Mouse (Mus musculus) Patski (cell line): ENCODE results near the gene Tns1. TPM values are rescaled to one million over a fixed set of nuclear protein-coding genes. Genes with fewer than 3 reads are reported as not detected.

Source experiments
- ATAC-seq: fragments of 100-300 bp; one replicate; pipeline ENCODE4 v1.8.0; 2021
- CTCF ChIA-PET: fragments of 350-600 bp; sonication (Branson Sonifier 250); formaldehyde crosslinking; loops from one replicate; lab custom pipeline; 2022; ENCODE audit warnings: inconsistent platforms; lab: Charles Lee
- POLR2A ChIA-PET: fragments of 350-600 bp; sonication (Branson Sonifier 250); formaldehyde crosslinking; loops from one replicate; lab custom pipeline; 2022; ENCODE audit warnings: antibody characterized with exemption, inconsistent platforms; lab: Charles Lee
- DNase-seq: peaks from one replicate; pipeline ENCODE4 v3.0.0-alpha.2; 2011; ENCODE audit warnings: low read depth, low spot score
- H3K27me3 ChIP-seq: fragments of 371-371 bp; one replicate; pipeline ENCODE4 v1.5.1; 2021
- CTCF ChIP-seq: fragments of 100-300 bp; IDR thresholded peaks from one replicate; pipeline ENCODE4 v1.5.1; 2021
- in situ Hi-C: fragments of 300-500 bp; cut with MboI; formaldehyde crosslinking; loops from 3 replicates; pipeline ENCODE4 v1.11.1; 2018; ENCODE audit warnings: low pct_unique_long_range_greater_than_20kb, mixed read lengths
- polyA plus RNA-seq: library from polyadenylated mRNA; unstranded; gene quantifications from one replicate; pipeline ENCODE4 v1.2.3, GENCODE M21; 2021

Gene Tns1
- polyA plus RNA-seq, 1 experiment from 2014 or later: 393 TPM

GRCm38 (mm10) chr1:74041178-74041577, 83.1 kb downstream of the Tns1 start:
- ChIA-PET POLR2A (interaction anchor here (0.8 to 1.5 kb wide), 2 partner anchors 9 to 13 kb away, joined by 3 to 4 read pairs; no protein-coding TSS in a partner anchor), CTCF (interaction anchor here (1.1 to 1.4 kb wide), 2 partner anchors 10 to 15 kb away, joined by 3 read pairs; no protein-coding TSS in a partner anchor)
- TF ChIP-seq CTCF: no peak
- no peak for ATAC-seq
- no peak for DNase-seq
- in situ Hi-C loops: loop anchor here (25.0 kb wide), 1 partner anchor 1204 kb away; no protein-coding TSS in a partner anchor
- H3K27me3 ChIP-seq: no peaks in the 10 kb centered on the region

GRCm38 (mm10) chr1:74036560-74037390, 87.5 kb downstream of the Tns1 start:
- in situ Hi-C loops: loop anchor here (5.0 to 25.0 kb wide), 3 partner anchors 41 to 1199 kb away; no protein-coding TSS in a partner anchor
- POLR2A ChIA-PET: interaction anchor here (0.9 to 13.7 kb wide), 15 partner anchors 9 to 135 kb away, joined by 3 to 201 read pairs (median 7); no protein-coding TSS in a partner anchor
- DNase-seq (no peak), ATAC-seq (no peak)
- H3K27me3 ChIP-seq: no peaks in the 10 kb centered on the region
- no peak for TF ChIP-seq CTCF
- CTCF ChIA-PET: interaction anchor here (0.6 to 2.5 kb wide), 6 partner anchors 7 to 41 kb away, joined by 3 to 10 read pairs (median 6); no protein-coding TSS in a partner anchor

- ChIA-PET CTCF (interaction anchor here (0.6 to 2.5 kb wide), 7 partner anchors 11 to 85 kb away, joined by 3 to 10 read pairs (median 4); no protein-coding TSS in a partner anchor), POLR2A (interaction anchor here (0.8 to 13.7 kb wide), 19 partner anchors 8 to 134 kb away, joined by 3 to 201 read pairs (median 6); no protein-coding TSS in a partner anchor)
- ATAC-seq (peak; percentile 10), DNase-seq (no peak)
- no peak for TF ChIP-seq CTCF
- in situ Hi-C loops: loop anchor here (5.0 to 25.0 kb wide), 3 partner anchors 41 to 1199 kb away; no protein-coding TSS in a partner anchor
- no peaks in the 10 kb centered on the region for H3K27me3 ChIP-seq
Measured at GRCm38 (mm10) chr1:74035912-74036489, 88.2 kb downstream of the Tns1 start.

DNA sequence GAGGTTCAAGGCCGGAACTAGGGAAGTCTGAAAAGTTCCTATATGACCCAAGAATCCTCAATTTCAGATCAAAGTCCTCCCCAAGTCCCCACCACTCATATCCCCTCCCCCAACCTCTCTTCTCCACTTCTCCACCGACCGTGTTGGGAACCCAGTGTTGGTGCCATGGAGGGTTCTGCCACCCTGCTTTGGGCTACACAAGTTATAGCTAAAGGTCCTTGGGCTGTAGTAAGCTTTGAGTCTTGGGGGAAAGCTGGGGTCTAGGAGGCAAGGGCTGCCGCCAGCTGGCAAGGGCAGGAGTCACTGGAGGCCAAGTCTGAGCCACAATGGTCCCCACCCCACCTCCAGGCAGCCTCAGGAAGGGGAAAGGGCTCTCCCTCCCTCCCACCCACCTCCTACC, 88.8 kb downstream of the Tns1 start:
- ChIA-PET CTCF (interaction anchor here (0.9 to 2.5 kb wide), 5 partner anchors 11 to 85 kb away, joined by 3 to 10 read pairs (median 7); no protein-coding TSS in a partner anchor), POLR2A (interaction anchor here (0.5 to 13.7 kb wide), 17 partner anchors 8 to 48 kb away, joined by 3 to 201 read pairs (median 6); no protein-coding TSS in a partner anchor)
- ATAC-seq (no peak), DNase-seq (no peak)
- no peaks in the 10 kb centered on the region for H3K27me3 ChIP-seq
- no peak for TF ChIP-seq CTCF
- in situ Hi-C loops: loop anchor here (5.0 to 25.0 kb wide), 3 partner anchors 42 to 1198 kb away; no protein-coding TSS in a partner anchor

- no peak for TF ChIP-seq CTCF
- DNase-seq: no peak
- ATAC-seq: no peak
- ChIA-PET CTCF (interaction anchor here (1.1 to 2.5 kb wide), 4 partner anchors 9 to 84 kb away, joined by 3 to 7 read pairs (median 3); no protein-coding TSS in a partner anchor), POLR2A (interaction anchor here (1.0 to 13.7 kb wide), 11 partner anchors 9 to 40 kb away, joined by 3 to 201 read pairs (median 7); no protein-coding TSS in a partner anchor)
- H3K27me3 ChIP-seq: no peaks in the 10 kb centered on the region
- in situ Hi-C loops: loop anchor here (5.0 to 25.0 kb wide), 3 partner anchors 43 to 1197 kb away; no protein-coding TSS in a partner anchor
Measured at GRCm38 (mm10) chr1:74034736-74035135, 89.5 kb downstream of the Tns1 start.

GRCm38 (mm10) chr1:74034211-74034610, 90.0 kb downstream of the Tns1 start:
- H3K27me3 ChIP-seq: no peaks in the 10 kb centered on the region
- ATAC-seq (no peak), DNase-seq (no peak)
- ChIA-PET CTCF (interaction anchor here (1.1 to 2.2 kb wide), 5 partner anchors 8 to 19 kb away, joined by 3 to 6 read pairs (median 3); no protein-coding TSS in a partner anchor), POLR2A (interaction anchor here (1.0 to 13.7 kb wide), 10 partner anchors 9 to 40 kb away, joined by 3 to 201 read pairs (median 5); no protein-coding TSS in a partner anchor)
- TF ChIP-seq CTCF: no peak
- in situ Hi-C loops: loop anchor here (10.0 to 25.0 kb wide), 2 partner anchors 261 to 1197 kb away; no protein-coding TSS in a partner anchor

GRCm38 (mm10) chr1:74033407-74033806, 90.8 kb downstream of the Tns1 start:
- DNase-seq: no peak
- ATAC-seq: no peak
- CTCF ChIA-PET: interaction anchor here (0.8 to 2.6 kb wide), 10 partner anchors 9 to 42 kb away, joined by 3 to 9 read pairs (median 4); no protein-coding TSS in a partner anchor
- TF ChIP-seq CTCF: no peak
- POLR2A ChIA-PET: interaction anchor here (0.9 to 13.7 kb wide), 9 partner anchors 8 to 41 kb away, joined by 4 to 201 read pairs (median 9); no protein-coding TSS in a partner anchor
- no peaks in the 10 kb centered on the region for H3K27me3 ChIP-seq
- in situ Hi-C loops: loop anchor here (10.0 to 25.0 kb wide), 2 partner anchors 261 to 1196 kb away; no protein-coding TSS in a partner anchor

GRCm38 (mm10) chr1:74032966-74033365, 91.3 kb downstream of the Tns1 start:
- in situ Hi-C loops: loop anchor here (10.0 to 25.0 kb wide), 2 partner anchors 262 to 1196 kb away; no protein-coding TSS in a partner anchor
- POLR2A ChIA-PET: interaction anchor here (0.9 to 13.7 kb wide), 6 partner anchors 15 to 41 kb away, joined by 4 to 201 read pairs (median 16); no protein-coding TSS in a partner anchor
- DNase-seq (no peak), ATAC-seq (no peak)
- CTCF ChIA-PET: interaction anchor here (0.8 to 2.6 kb wide), 9 partner anchors 10 to 43 kb away, joined by 3 to 9 read pairs (median 6); no protein-coding TSS in a partner anchor
- H3K27me3 ChIP-seq: no peaks in the 10 kb centered on the region
- no peak for TF ChIP-seq CTCF
